Mouse (Mus musculus) kidney, postnatal 14 days (tissue): ENCODE measurements around the gene Prkag2.
"Not testable (repeated sequence)": the region's sequence is repeated elsewhere in the genome, so short reads cannot be mapped to it uniquely, and the experiment has no call there.

Experiments used
- DNase-seq: peaks from one replicate; pipeline ENCODE4 v3.0.0; 2022; ENCODE audit warnings: mixed read lengths

Prkag2 gene

GRCm38 (mm10) chr5:25085170-25085569, 15.3 kb downstream of the Prkag2 start:
- DNase-seq = no peak

GRCm38 (mm10) chr5:25083816-25084215, 16.6 kb downstream of the Prkag2 start:
- DNase-seq = no peak

DNA sequence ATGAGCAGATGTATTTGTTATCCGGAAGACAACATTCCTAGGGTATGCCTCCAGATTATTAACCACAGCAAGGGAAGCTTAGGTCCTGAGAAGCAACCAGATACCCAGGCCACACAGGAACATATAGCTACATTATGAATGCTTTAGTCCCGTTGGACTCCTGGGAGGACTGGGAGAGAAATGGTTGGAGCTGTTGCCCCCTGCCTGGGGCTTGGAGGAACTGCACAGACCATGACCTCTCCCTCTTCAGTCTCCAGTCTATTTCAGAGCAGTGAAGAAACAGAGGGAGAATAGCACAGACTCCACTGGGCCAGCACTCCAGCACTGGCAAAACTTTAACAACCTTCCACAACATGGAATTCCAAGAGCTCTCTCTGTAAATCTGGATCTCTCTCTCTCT, 17.9 kb downstream of the Prkag2 start:
- peak; percentile 56 for DNase-seq

- DNase-seq = no peak
These were observed 18.9 kb downstream of the Prkag2 start for GRCm38 (mm10) chr5:25081545-25081944.

GRCm38 (mm10) chr5:25080994-25081393, 19.4 kb downstream of the Prkag2 start:
- DNase-seq = no peak

GRCm38 (mm10) chr5:25080438-25080945, 19.9 kb downstream of the Prkag2 start:
- no peak for DNase-seq

- DNase-seq = no peak
These were observed 20.6 kb downstream of the Prkag2 start for GRCm38 (mm10) chr5:25079766-25080265.

- peak; percentile 45 for DNase-seq
These were observed 22.4 kb downstream of the Prkag2 start for GRCm38 (mm10) chr5:25077873-25078651.

DNA sequence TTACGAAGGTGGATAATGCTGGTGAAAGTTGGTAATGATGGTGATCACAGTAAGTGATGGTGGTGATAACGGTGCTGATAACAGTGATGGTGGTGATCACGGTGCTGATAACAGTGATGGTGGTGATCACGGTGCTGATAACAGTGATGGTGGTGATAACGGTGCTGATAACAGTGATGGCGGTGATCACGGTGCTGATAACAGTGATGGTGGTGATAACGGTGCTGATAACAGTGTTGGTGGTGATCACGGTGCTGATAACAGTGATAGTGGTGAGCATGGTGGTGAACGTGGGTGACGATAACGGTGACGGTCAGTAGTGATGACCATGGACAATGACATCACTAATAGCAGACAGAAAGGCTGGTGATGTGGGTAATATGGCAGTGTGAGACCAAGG, 23.2 kb downstream of the Prkag2 start:
- not testable (repeated sequence) for DNase-seq

DNA sequence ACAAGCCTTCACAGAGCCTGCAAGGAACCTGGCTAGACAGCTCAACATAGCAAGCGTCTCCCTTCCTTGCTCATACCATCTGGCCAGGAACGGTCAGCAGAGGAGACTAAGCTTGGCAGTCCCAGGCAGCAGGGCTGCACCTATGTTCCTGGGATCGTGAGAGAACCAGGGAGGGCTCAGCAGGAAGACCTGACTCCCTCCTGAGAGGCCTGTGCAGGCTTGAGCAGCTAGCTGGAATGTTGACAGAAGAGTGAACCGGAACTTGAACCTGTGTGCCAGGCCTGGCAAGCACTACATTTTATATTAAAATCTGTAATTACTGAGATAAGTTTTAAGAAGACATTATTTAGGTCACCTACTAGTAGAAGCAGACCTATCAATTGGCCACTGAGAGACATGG, 24.8 kb downstream of the Prkag2 start:
- peak; percentile 62 for DNase-seq

DNA sequence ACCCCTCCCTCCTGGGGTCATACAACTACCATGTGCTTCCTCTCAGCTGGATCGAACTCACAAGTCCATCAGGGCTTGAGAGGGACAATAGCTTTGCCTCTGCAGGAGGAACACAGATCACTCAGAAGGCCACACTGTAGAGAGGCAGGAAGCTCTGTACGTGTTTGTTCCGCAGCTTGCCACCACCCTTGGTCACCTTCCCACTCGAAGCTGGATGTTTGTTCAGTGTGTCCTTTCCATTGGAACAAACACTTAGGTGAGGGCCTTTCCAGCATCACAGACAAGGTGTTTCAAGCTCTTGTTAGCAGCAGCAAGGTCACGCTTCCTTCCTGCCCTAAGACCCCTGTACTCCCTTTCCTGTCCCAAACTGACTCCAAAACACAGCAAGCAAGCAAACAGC, 30.6 kb downstream of the Prkag2 start:
- DNase-seq = no peak

DNA sequence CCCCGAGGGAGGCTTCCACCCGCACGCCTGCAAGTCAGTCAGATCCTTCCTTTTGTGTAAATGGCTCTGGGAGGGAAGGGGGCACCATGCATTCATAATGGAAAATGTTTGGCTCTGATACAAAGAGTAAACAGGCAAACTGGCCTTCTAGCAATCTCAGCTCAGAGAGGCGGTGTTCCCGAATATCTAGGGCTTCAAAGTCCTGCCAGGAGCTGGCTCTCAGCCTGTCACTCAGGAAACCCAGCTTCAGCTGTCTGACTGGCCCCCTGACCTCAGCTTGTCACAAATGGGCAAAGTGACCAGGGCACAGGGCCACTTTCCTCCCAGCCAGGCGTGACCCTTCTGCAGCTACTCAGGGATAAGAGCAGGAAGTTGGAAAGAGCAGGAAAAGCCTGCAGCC, 33.3 kb downstream of the Prkag2 start:
- DNase-seq = peak; percentile 88

DNA sequence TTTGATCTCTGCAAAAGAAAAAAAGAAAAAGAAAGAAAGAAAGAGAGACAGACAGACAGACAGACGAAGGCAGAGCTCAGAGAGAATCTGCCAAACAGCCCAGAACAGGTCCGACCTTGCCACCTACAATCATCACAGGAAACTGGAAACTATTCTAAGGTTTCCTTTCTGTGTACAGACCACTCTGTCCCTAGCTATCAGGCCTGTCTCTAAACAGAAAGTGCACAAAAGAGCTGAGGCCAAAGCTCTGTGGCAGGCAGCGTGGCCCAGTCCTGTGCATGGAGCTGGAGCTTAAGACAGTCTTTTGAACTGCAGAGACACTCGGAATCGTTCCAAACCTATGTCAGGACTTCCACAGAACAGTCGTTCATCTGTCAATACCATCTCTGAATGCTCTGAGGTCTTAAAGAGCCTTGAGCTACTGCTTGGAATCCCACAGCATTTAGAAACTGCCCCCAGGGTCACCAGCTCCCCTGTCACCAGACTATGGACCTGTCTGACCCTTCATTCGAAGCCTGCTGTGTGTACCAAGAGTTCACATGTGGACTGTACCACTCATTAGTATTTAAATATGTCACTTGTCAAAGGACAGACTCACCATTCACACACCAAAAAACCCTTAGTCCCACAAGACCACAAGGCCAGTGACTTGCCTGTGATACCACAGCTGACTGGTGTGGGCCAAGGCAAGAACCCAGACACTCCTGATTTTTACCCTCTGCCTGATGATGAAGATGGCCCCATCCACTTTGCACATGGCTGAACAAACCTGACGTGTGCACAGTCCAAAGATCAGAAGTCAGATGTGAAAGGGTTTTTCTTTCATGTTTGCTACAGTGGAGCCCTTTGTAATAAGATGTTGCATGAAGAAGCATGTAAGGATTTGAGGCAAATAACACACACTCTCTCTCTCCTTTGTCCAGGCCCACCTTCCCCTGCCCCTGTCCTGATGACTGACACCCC, 35.9 kb downstream of the Prkag2 start:
- peak; percentile 36 for DNase-seq

DNA sequence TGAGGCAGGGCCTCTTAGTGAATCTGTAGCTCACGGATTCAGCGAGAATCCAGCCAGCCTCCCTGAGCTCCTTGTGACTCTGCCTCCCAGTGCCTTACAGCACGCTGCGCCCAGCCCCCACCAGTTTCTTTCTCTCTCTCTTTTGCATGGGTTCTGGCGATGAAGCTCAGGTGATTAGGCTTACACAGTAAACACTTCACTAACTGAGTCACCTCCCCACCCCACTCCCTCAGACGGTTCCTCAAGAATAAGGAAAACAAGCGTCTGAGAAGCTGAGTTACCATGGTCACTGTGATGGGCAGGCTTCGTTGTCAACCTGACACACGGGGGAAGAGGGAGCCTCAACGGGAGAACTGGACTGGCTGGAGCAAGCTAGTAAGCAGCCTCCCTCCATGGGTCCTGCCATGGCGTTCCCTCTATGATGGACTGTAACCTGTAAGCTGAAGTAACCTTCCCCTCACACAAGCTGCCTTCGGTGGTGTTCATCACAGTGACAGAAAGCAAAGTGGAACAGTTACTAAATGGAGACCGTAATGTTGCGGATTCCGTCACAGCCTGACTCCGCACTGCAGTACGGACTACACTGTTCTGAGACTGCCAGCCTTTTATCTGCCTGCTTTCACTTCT, 37.8 kb downstream of the Prkag2 start:
- DNase-seq = no peak

GRCm38 (mm10) chr5:25058853-25059741, 41.3 kb downstream of the Prkag2 start:
- DNase-seq = peak; percentile 50

GRCm38 (mm10) chr5:25058417-25058816, 42.0 kb downstream of the Prkag2 start:
- DNase-seq = no peak

DNA sequence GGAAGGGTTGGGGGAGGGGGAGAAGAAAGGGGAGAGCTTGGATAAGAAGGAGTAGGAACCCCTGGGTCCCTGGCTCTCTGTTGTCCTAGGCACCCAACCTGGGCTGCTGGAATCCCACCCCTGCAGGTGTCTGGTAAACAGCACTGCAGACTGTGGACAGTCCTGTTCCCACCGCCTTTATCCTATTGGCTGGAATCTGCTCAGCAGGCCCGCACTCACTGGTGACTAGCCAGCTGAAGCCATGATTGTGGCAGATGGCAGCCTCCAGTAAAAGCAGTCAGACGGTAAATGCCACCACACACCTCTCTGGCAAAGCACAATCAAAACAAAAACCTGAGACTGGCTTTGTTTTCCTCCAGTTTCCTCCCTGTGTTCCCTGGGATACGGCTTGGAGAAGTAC, 45.2 kb downstream of the Prkag2 start:
- no peak for DNase-seq

GRCm38 (mm10) chr5:25053971-25054658, 46.3 kb downstream of the Prkag2 start:
- DNase-seq = no peak

GRCm38 (mm10) chr5:25050827-25051226, 49.6 kb downstream of the Prkag2 start:
- DNase-seq = no peak

DNA sequence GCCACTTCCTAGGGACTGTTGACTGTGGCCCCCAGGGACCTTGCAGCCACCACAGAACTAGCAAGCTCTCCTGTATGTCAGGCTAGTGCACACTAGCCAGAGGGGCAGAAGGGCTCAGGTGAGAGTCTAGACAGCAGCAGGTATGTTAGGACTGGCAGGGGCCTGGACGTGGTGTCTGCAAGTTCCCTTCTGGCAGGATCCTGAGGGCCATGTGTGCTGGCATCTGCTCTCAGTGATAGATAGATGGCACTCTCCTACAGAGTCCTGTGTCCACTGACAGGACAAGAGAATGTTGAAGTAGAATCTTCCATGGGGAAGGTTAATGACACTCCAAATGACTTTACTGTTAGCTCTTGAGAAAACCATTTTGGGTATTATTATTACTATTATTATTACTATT, 52.8 kb downstream of the Prkag2 start:
- no peak for DNase-seq

GRCm38 (mm10) chr5:25046762-25047161, 53.7 kb downstream of the Prkag2 start:
- no peak for DNase-seq
